Comparison of ENCODE assay signal across 19 mouse cellular contexts in genomic region chr6:29634537-29634936, GRCm38 (mm10).
"Had no signal": no experiment of that assay in that cellular context is flagged by ENCODE, and none has a peak within 500 bp of the region (broad histone marks: within the 10 kb centered on the region; RNA-seq: fewer than 3 reads in every experiment).

No protein-coding gene starts in this region.

- H3K27ac ChIP-seq: lung, embryonic 15.5 days; midbrain, embryonic 10.5 days; midbrain, embryonic 12.5 days; neural tube, embryonic 13.5 days; neural tube, embryonic 15.5 days had no signal

- H3K27me3 ChIP-seq: neural tube, embryonic 13.5 days; neural tube, embryonic 15.5 days had no signal

- H3K4me3 ChIP-seq: lung, embryonic 15.5 days; midbrain, embryonic 10.5 days; midbrain, embryonic 12.5 days; myocyte; neural tube, embryonic 13.5 days; neural tube, embryonic 15.5 days had no signal

- H3K9me3 ChIP-seq: lung, embryonic 15.5 days; midbrain, embryonic 10.5 days; midbrain, embryonic 12.5 days; neural tube, embryonic 15.5 days had no signal

- H3K4me2 ChIP-seq: lung, embryonic 15.5 days; midbrain, embryonic 12.5 days; neural tube, embryonic 13.5 days; neural tube, embryonic 15.5 days had no signal

- H3K36me3 ChIP-seq: lung, embryonic 15.5 days; midbrain, embryonic 10.5 days; midbrain, embryonic 12.5 days; neural tube, embryonic 13.5 days; neural tube, embryonic 15.5 days had no signal

- H3K9ac ChIP-seq: lung, embryonic 15.5 days; midbrain, embryonic 12.5 days; neural tube, embryonic 13.5 days; neural tube, embryonic 15.5 days had no signal

- ATAC-seq: lung, postnatal 0 days; midbrain, embryonic 16.5 days had no signal

- DNase-seq: lung, adult 2 months; lung, postnatal 4 days; midbrain, embryonic 14.5 days; retina, postnatal 1 day; right cerebral cortex, adult 18-20 months; right cerebral cortex, postnatal 25 days; right cerebral cortex, postnatal 4 days; spleen, adult 18-20 months; thymus, adult 18-20 months; thymus, postnatal 14 days; thymus, postnatal 36 days had no signal

- H3K4me1 ChIP-seq: lung, embryonic 15.5 days had no signal
